Mouse (Mus musculus) erythroblast, embryonic 14.5 days (primary cell): ENCODE data around the gene Tpcn1. TPM values are rescaled to one million over a fixed set of nuclear protein-coding genes. Genes with fewer than 3 reads are reported as not detected.
A peak's percentile ranks its signal among the peaks of the same experiment; 100 is the strongest.

Experiments used
- H3K27me3 ChIP-seq: 2 replicates; pipeline ENCODE4 v1.6.1; 2012; ENCODE audit warnings: inconsistent platforms; ENCODE audit not compliant: control insufficient read depth
- H3K36me3 ChIP-seq: 2 replicates; pipeline ENCODE4 v1.6.1; 2012; ENCODE audit warnings: mild to moderate bottlenecking, inconsistent platforms; ENCODE audit not compliant: control insufficient read depth
- H3K4me1 ChIP-seq: 2 replicates; pipeline ENCODE4 v1.6.1; 2012; ENCODE audit warnings: inconsistent platforms; ENCODE audit not compliant: control insufficient read depth
- H3K4me3 ChIP-seq: replicated peaks from 2 replicates; pipeline ENCODE3; 2012; ENCODE audit warnings: moderate library complexity, mild to moderate bottlenecking, inconsistent platforms
- H3K9me3 ChIP-seq: 2 replicates; pipeline ENCODE4 v1.6.1; 2012; ENCODE audit warnings: low read length, inconsistent platforms, mixed read lengths; ENCODE audit not compliant: control insufficient read depth
- GATA1 ChIP-seq: IDR thresholded peaks from 2 replicates; pipeline ENCODE4 v1.6.1; 2012; ENCODE audit warnings: low read length, inconsistent platforms, mixed read lengths
- TAL1 ChIP-seq: IDR thresholded peaks from 3 replicates; pipeline ENCODE4 v1.6.1; 2012; ENCODE audit warnings: low read length, inconsistent platforms, mixed read lengths
- polyA plus RNA-seq: library from polyadenylated mRNA; stranded (reverse); fragments of >175 nt; gene quantifications from 2 replicates; pipeline ENCODE4 v1.2.3, GENCODE M21; 2012

The Tpcn1 gene
- polyA plus RNA-seq, 1 experiment = 30.3 TPM

DNA sequence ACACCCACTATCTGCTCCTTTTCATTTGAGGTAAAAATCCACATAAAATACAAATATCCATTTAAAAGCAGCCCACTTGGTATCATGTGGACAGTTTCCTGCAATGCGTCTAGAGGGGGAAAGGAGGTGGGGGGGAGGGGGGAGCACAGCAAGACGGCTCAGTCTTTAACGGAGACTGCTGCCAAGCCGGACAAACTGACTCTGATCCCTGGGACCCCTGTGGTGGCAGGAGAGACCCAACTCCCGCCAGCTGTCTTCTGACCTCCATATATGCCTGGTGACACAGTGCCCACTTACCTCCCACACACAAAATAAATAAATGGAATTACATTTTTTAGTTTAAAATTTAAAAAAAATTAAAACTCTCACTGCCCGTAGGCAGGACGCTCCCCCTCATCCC lies 15.0 kb upstream of the Tpcn1 start:
- Histone ChIP-seq H3K27me3 (no peaks in the 10 kb centered on the region), H3K4me1 (peaks cover 64% of the 10 kb centered on the region), H3K36me3 (peaks cover 12% of the 10 kb centered on the region), H3K9me3 (no peaks in the 10 kb centered on the region; the same call in 1 of the 2 replicates), H3K4me3 (no peak overlapping the region)
- TF ChIP-seq GATA1 = no peak
- no peak for TF ChIP-seq TAL1

DNA sequence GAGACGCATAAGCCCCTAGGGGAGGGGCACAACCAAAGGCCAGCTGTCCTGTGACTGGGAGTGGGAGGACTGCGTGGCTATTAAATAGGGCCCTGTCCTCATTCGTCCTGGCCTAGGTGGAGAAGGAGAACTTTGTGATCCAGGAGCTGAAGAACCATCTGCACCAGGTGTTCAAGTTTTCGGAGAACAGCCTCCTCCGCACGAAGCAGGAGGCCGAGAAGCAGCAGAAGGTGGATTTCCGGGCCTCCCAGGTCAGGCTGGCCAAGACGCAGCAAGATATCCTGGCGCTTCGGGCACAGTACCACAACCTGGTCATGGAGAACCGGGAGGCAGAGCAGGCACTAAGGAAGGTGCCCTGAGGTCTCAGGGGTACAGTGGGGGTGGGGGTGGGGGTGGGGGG lies 13.7 kb upstream of the Tpcn1 start:
- H3K27me3 ChIP-seq = no peaks in the 10 kb centered on the region
- H3K4me3 ChIP-seq = no peak overlapping the region
- H3K36me3 ChIP-seq = peaks cover 9% of the 10 kb centered on the region
- peaks cover 72% of the 10 kb centered on the region for H3K4me1 ChIP-seq
- TF ChIP-seq TAL1 (no peak), GATA1 (no peak)
- no peaks in the 10 kb centered on the region; the same call in 1 of the 2 replicates for H3K9me3 ChIP-seq

DNA sequence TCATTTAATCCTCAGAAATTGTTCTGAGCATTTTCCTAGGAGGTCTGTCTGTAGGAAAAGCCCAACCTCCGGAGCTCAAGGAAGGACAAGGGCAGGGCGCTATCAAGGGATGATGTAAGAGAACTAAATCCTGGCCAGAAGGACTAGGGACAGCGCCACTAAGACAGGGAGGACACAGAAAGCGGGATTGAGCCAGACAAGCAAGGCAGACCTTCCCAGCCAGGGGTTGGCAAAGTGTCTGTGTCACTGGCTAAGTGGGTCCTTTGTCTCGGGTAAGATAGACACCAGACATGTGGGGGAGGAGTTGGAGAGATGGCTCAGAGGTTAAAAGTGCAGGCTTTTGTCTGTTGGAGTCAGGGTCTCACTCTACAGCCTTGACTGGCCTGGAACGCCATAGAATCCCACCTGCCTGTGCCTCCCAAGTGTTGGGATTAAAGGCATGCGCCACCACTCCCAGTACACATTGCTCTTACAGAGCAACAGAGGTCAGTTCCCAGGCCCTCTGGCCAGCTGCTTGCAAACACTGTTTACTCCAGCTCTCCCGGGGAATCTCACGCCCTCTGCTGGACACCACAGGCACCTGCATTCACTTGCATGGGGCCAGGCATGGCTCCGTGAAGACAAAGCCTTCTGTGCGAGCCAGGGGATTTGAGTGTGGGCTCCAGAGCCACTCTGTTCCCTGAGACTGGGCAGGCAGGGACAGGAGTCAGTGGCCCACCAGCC lies 12.6 kb upstream of the Tpcn1 start:
- Histone ChIP-seq H3K36me3 (peaks cover 9% of the 10 kb centered on the region), H3K27me3 (no peaks in the 10 kb centered on the region), H3K4me1 (peaks cover 71% of the 10 kb centered on the region), H3K4me3 (no peak overlapping the region), H3K9me3 (no peaks in the 10 kb centered on the region; the same call in 1 of the 2 replicates)
- TF ChIP-seq TAL1 (no peak), GATA1 (no peak)

DNA sequence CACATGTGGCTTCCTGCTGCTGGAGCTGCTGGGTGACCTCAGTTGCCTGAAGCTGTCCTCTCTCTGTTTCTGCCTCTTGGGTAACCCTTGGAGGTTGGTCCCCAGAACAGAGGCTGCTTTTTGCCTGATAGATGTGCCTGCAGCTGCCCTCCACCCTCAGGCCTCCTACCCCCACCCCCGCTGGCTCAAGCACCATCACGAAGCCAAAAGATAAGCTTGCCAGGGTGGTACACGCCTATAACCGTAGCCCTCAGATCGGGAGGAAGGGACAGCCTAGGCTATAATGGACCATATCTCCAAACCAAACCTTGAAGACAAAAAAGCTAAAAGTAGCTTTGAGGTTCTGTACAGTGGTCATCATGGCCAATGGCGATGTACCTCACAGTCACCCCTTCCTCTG lies 11.2 kb upstream of the Tpcn1 start:
- Histone ChIP-seq H3K36me3 (peaks cover 9% of the 10 kb centered on the region), H3K4me1 (peaks cover 63% of the 10 kb centered on the region), H3K9me3 (no peaks in the 10 kb centered on the region; the same call in 1 of the 2 replicates), H3K27me3 (no peaks in the 10 kb centered on the region), H3K4me3 (peak overlapping the region; percentile 30)
- TF ChIP-seq GATA1 (peak; percentile 54; the same call in 1 of the 2 replicates), TAL1 (no peak)

DNA sequence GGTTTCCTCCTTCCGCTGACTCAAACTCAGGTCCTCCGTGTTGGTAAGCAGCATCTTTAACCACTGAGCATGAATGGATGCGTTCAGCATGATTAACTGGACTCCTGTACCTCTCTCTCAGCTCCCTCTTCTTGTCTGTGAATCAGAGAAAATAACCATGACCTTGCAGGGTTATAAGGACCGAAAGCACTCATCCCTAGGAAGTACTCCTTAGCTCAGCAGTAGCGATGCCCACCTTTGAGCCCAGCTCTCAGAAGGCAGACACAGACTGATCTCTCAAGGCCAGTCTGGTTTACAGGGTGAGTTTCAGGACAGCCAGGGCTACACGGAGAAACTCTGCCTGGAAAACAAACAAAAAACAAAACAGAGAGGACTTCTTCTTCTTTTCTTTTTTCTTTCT lies 6.0 kb upstream of the Tpcn1 start:
- TF ChIP-seq TAL1 (no peak), GATA1 (no peak)
- Histone ChIP-seq H3K27me3 (no peaks in the 10 kb centered on the region; the same call in 1 of the 2 replicates), H3K9me3 (peaks cover 17% of the 10 kb centered on the region), H3K36me3 (peaks cover 8% of the 10 kb centered on the region), H3K4me1 (peaks cover 58% of the 10 kb centered on the region), H3K4me3 (no peak overlapping the region)

DNA sequence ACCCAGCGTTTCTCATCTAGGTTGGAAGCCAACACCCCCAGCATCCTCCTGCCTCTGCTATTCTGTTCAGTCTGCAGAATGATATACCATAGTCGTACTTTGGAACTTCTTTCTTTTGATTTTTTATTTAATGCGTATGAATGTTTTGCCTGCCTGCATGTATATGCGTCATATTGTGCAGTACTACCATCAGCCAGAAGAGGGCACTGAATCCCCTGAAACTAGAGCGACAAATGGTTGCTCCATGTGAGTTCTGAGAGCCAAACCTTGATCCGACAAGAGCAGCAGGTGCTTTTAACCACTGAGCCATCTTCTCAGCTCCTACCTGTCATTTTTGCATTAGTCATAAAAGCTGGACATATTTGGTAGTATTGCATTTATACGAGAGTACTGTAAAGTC lies 3.7 kb upstream of the Tpcn1 start:
- TF ChIP-seq TAL1 = no peak
- TF ChIP-seq GATA1 = no peak
- Histone ChIP-seq H3K9me3 (peaks cover 17% of the 10 kb centered on the region), H3K27me3 (no peaks in the 10 kb centered on the region; the same call in 1 of the 2 replicates), H3K4me1 (peaks cover 48% of the 10 kb centered on the region), H3K4me3 (no peak overlapping the region), H3K36me3 (peaks cover 6% of the 10 kb centered on the region)

DNA sequence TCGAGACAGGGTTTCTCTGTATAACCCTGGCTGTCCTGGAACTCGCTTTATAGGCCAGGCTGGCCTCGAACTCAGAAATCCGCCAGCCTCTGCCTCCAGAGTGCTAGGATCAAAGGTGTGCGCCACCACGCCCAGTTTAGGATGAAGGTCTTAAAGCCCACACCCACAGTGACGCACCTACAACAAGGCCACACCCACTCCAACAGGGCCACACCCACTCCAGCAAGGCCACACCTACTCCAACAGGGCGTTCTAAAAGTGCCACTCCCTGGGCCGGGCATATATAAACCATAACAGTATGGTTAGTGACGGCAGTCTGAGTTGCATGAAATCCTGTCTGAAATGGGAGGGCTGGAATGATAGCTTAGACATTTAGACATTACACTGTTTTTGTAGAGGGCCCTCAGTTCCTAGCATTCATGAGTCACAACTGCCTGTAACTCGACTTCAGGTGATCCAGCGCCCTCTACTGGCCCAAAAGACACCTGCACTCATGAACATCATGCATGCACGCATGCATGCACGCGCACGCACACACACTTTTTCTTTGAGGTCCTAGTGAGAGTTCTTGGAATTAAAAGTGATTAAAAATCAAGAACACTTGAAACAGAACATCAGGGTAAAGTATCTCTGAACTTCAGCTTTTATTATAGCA lies 2.0 kb upstream of the Tpcn1 start:
- no peak for TF ChIP-seq TAL1
- TF ChIP-seq GATA1 = no peak
- Histone ChIP-seq H3K4me3 (no peak overlapping the region), H3K9me3 (peaks cover 17% of the 10 kb centered on the region), H3K36me3 (peaks cover 19% of the 10 kb centered on the region), H3K4me1 (peaks cover 50% of the 10 kb centered on the region), H3K27me3 (no peaks in the 10 kb centered on the region; the same call in 1 of the 2 replicates)

DNA sequence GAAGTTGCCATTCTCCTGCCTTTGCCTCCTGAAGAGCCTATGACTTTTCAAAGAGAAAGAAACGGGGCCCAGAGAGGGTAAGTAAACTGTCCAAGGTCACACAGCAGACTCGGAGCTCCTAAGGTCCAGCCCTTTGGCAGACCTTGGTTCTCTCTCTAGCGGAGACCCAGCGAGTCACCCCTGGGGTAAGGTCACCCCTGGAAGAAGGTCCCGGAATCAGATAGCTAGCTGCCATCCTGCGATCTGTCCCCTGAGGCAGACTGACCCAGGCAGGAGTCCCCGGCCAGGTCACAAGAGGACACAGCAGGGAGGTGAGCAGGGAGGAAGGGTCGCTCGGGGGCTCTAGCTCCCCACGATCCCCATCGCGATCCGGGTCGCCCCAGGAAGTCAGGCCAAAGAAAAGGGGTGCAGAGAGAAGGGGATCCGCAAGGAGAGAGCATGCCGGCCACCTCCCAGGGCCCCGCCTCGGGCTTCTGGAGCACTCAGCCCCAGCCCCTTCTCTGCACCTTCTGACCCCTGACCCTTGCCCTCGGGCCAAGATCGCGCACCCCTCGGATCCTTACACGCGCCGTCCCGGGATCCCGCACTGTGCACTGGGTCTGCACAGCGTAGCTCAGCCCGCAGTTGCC lies 419 bp downstream of the Tpcn1 start:
- TF ChIP-seq GATA1 (no peak), TAL1 (no peak)
- Histone ChIP-seq H3K27me3 (no peaks in the 10 kb centered on the region; the same call in 1 of the 2 replicates), H3K36me3 (peaks cover 43% of the 10 kb centered on the region), H3K9me3 (peaks cover 17% of the 10 kb centered on the region), H3K4me3 (peak overlapping the region; percentile 70), H3K4me1 (peaks cover 65% of the 10 kb centered on the region)

DNA sequence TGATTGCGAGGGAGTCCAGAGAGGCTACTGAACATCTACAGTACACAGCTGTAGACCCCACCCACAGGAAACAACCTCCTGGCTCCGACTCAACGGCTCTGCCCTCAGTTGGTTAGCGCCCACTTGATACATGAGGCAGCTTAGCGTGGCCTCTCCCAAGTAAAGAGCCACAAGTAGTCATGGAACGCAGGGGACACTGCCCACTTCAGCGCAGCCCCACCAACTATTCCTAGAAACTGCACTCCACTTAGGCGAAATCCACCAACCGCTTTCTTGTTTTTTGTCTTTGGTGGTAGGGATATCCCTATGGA lies 902 bp downstream of the Tpcn1 start:
- H3K4me1 ChIP-seq = peaks cover 65% of the 10 kb centered on the region
- peaks cover 14% of the 10 kb centered on the region for H3K9me3 ChIP-seq
- peaks cover 48% of the 10 kb centered on the region for H3K36me3 ChIP-seq
- peak overlapping the region; percentile 70 for H3K4me3 ChIP-seq
- no peaks in the 10 kb centered on the region; the same call in 1 of the 2 replicates for H3K27me3 ChIP-seq
- TF ChIP-seq TAL1 (no peak), GATA1 (no peak)
